Mouse (Mus musculus) heart, adult 2 months (tissue): ENCODE results near the gene Mnat1.

Experiments used
- CTCF ChIP-seq: fragments of 200-600 bp; IDR thresholded peaks from 2 replicates; pipeline ENCODE4 v1.8.1; 2022; ENCODE audit warnings: antibody characterized with exemption, mild to moderate bottlenecking, moderate library complexity
- POLR2A ChIP-seq: fragments of 200-500 bp; IDR thresholded peaks from 2 replicates; pipeline ENCODE4 v1.6.1; 2011; ENCODE audit warnings: mild to moderate bottlenecking, low read depth, low read length, control low read depth; ENCODE audit not compliant: insufficient read depth

DNA sequence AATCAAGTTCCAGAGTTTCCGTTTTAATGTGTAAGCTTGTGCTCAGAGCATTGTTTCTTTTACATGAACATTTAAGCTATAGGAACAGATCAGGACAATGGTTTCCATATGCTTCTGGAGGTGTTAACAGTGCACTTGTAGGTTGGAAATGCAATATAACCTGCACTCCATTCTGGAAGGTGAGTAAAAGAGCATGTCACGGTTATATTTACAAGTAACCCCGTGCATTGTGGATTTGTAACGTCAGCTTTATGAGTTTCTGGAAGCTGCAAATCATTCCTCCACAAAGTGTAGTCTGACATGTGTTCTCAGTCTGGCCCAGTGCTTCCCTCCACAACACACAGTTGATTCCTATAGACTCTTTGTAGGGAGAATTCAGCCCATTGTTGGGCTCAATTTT lies 30.6 kb downstream of the Mnat1 start:
- TF ChIP-seq POLR2A (no peak), CTCF (no peak)
